Mouse (Mus musculus) E14TG2a.4 (cell line): Measurements from ENCODE around the gene Trp53inp2.

Experiments
- CTCF ChIP-seq: conservative IDR thresholded peaks from 2 replicates; pipeline ENCODE4 v1.5.1; 2014; ENCODE audit warnings: low read length
- POU5F1 ChIP-seq: IDR thresholded peaks from 2 replicates; pipeline ENCODE4 v1.6.1; 2014; ENCODE audit warnings: low read length, borderline replicate concordance

GRCm38 (mm10) chr2:155381060-155381437, 190 bp downstream of the Trp53inp2 start:
- TF ChIP-seq CTCF: no peak
- no peak for TF ChIP-seq POU5F1
